Mouse (Mus musculus) macrophage (primary cell): ENCODE results near the gene Mxi1. TPM values are rescaled to one million over a fixed set of nuclear protein-coding genes. Genes with fewer than 3 reads are reported as not detected.
A peak's percentile ranks its signal among the peaks of the same experiment; 100 is the strongest.

Experiments used
- H3K27ac ChIP-seq: fragments of 350-480 bp; formaldehyde crosslinking; 2 replicates; pipeline ENCODE4 v1.9.0; 2021
- H3K36me3 ChIP-seq: fragments of 350-480 bp; formaldehyde crosslinking; 2 replicates; pipeline ENCODE4 v1.9.0; 2021; ENCODE audit errors: inconsistent target
- H3K4me3 ChIP-seq: fragments of 350-480 bp; formaldehyde crosslinking; 2 replicates; pipeline ENCODE4 v1.9.0; 2021; ENCODE audit errors: inconsistent target
- H3K79me2 ChIP-seq: fragments of 350-480 bp; formaldehyde crosslinking; 2 replicates; pipeline ENCODE4 v1.9.0; 2021; ENCODE audit errors: inconsistent target
- WGBS: methylation state at CpG from one replicate; pipeline ENCODE4 v1.1.7; 2026; ENCODE audit warnings: inconsistent platforms; ENCODE audit not compliant: missing documents; 5-methylcytosine and 5-hydroxymethylcytosine counted together
- polyA plus RNA-seq: library from polyadenylated mRNA; stranded (reverse); fragments of 250-400 nt; gene quantifications from 3 replicates; pipeline ENCODE4 v1.2.4, GENCODE M21; 2018; ENCODE audit warnings: inconsistent platforms

Gene Mxi1
- polyA plus RNA-seq, 1 experiment from 2014 or later, result 18.3 TPM

GRCm38 (mm10) chr19:53325578-53326295, 15.4 kb downstream of the Mxi1 start:
- Histone ChIP-seq H3K4me3 (peak overlapping the region; percentile 22; the same call in 1 of the 2 replicates), H3K27ac (peak overlapping the region; percentile 1; the same call in 1 of the 2 replicates), H3K79me2 (peaks cover 27% of the 10 kb centered on the region; the same call in 1 of the 2 replicates), H3K36me3 (no peaks in the 10 kb centered on the region)
- WGBS, result 16% methylated on average over 25 of the region's 27 CpGs

DNA sequence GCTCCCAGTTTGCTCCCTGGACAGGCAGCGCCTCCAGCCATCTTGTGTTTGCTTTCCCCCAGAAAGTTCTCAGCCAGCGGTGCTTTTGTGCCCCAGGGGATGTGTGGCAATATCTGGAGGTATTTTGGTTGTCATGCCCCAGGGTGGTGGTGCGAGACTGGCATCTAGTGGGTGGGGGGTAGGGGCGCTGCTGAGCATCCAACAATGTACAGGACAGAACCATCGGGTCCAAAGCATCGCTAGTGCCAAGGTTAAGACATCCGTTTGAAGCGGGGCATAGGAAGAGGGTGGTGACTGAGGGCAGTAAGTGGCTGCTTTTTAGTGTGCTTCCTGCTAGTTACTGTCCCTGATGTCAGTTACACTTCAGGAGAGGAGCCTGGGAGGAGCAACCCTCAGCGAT, 17.8 kb downstream of the Mxi1 start:
- Histone ChIP-seq H3K4me3 (no peak overlapping the region), H3K27ac (no peak overlapping the region), H3K79me2 (peaks cover 15% of the 10 kb centered on the region; the same call in 1 of the 2 replicates), H3K36me3 (no peaks in the 10 kb centered on the region)
- WGBS, result 34% methylated on average over 9 of the region's 9 CpGs

DNA sequence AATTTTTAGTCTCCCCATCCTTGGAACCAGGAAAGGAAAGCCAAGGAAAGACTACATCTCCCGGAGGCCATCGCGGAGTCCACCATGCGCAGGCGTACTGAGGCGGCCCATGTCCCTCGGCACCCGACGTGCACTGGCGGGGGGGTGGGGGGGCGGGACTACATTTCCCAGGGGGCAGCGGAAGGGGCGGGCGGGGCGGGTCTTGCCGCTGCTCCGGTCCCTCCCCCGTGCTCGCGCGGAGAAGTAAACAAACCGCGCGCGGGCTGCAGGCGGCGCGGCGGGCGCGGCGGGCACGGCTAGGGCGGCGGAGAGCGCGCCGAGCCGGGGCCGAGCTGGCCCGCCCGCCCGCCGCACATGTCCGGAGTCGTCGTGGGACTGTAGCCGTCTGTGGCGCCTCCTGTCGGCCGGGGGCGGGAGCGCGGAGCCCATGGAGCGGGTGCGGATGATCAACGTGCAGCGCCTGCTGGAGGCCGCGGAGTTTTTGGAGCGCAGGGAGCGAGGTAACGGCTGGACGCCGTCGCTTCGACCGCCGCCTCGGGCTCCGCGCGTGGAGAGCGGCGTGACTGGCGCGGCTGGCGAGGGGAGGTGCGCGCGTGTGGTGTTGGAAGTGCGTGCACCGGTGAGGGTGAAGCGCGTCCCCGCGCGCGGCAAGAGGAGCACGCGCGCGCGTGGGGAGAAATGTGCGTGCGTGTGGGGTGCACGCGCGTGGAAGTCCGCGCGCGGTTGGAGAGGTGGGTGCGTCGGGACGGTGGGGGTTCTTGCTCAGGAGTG, 19.1 kb downstream of the Mxi1 start:
- under 1% methylated on average over 82 of the region's 106 CpGs for whole genome bisulfite sequencing
- Histone ChIP-seq H3K27ac (no peak overlapping the region), H3K79me2 (peaks cover 3% of the 10 kb centered on the region; the same call in 1 of the 2 replicates), H3K4me3 (peak overlapping the region; percentile 33), H3K36me3 (no peaks in the 10 kb centered on the region)

DNA sequence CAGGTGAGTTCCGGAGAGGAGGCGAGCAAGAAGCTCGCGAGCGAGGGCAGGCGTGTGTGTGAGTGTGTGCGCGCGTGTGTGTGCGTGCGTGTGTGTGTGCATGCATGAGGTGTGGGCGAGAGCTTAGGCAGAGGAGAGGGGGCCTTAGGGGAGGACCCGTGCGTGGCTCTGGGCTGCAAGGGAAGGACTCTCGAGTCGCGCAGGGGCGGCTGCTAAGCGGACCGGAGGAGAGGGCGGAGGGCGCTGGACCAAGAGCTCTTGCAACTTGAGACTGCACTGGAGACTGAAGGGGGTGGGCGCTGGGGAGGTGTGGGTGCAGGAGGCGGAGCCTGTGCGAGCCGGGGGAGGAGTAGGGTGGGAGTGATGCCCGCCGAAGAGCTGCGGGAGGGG, 19.7 kb downstream of the Mxi1 start:
- Histone ChIP-seq H3K36me3 (no peaks in the 10 kb centered on the region), H3K4me3 (peak overlapping the region; percentile 33), H3K79me2 (no peaks in the 10 kb centered on the region), H3K27ac (no peak overlapping the region)
- WGBS, result 2% methylated on average over 24 of the region's 29 CpGs

DNA sequence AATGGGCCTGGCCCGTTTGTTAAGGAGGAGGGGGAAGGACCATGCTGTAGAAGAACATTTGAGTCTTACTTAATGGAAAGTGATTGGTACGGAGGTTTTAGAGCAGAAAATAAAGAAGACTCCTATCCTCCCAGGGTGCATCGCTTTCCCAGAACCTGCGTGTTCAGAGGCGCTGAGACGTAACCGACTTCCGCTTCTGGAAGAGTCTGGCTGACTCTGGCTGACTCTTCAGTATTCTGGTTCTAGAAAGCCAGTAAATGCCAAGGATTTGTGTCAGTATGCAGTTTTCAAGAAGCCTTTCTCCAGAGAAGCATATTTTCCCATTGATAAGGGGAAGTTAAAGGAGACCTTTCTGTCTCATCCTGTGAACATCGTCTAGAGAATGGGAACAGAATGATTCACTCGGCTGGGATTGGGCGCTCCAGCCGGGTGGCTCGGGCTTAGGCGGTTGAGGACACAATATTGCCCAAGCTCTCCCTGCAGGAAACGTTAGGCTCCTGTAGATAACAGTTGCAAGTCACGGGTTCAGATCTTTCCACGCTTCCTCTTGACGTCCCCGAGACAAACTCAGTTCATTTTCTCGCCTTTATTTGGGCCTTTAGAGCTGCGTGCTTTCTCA, 21.7 kb downstream of the Mxi1 start:
- Histone ChIP-seq H3K27ac (no peak overlapping the region), H3K4me3 (no peak overlapping the region), H3K36me3 (no peaks in the 10 kb centered on the region), H3K79me2 (no peaks in the 10 kb centered on the region; the same call in 1 of the 2 replicates)
- 72% methylated on average over 21 of the region's 21 CpGs for WGBS

DNA sequence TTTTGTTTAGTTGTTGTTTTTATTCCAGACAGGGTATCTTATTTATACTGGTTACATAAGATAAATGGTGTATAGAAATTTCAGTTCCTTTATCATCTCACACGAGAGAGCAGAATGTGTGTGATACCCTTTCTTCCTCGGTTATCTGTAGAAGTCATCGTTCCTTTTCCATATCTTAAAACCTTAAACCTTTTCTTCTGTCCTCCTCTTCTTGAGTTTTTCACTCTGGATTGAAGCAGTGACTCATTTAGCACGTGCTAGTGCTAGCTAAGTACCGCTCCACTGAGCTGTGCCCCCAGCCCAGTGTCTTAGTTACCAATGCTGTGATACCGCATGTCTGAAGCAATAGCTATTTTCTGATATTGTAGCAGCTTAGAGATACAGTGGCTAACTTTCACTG, 23.4 kb downstream of the Mxi1 start:
- H3K36me3 ChIP-seq, result no peaks in the 10 kb centered on the region
- no peaks in the 10 kb centered on the region; the same call in 1 of the 2 replicates for H3K79me2 ChIP-seq
- H3K4me3 ChIP-seq, result no peak overlapping the region
- no peak overlapping the region for H3K27ac ChIP-seq
- WGBS, result 92% methylated on average over 6 of the region's 6 CpGs

DNA sequence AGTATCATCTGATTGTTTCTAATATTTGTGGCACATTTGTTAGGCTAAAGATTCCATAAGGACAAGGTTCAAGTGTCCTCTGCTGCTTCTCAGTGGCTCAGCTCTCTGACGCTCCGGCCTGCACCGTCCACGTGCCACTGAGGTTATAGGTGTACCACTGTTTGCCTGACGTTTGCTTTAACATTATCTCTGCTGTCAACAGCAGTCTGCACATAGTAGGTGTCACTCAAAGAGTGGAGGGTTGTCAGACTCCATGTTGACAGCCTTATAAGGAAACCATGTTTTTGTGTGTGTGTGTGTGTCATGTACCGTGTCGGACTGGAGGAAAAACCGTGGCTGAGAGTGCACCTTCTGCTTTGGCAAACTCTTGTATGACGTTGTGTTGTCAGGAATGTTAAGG, 24.9 kb downstream of the Mxi1 start:
- Histone ChIP-seq H3K4me3 (no peak overlapping the region), H3K79me2 (no peaks in the 10 kb centered on the region; the same call in 1 of the 2 replicates), H3K36me3 (no peaks in the 10 kb centered on the region), H3K27ac (no peak overlapping the region)
- 96% methylated on average over 9 of the region's 9 CpGs for WGBS

- Histone ChIP-seq H3K79me2 (no peaks in the 10 kb centered on the region; the same call in 1 of the 2 replicates), H3K4me3 (no peak overlapping the region), H3K27ac (no peak overlapping the region), H3K36me3 (no peaks in the 10 kb centered on the region)
- 48% methylated on average over 6 of the region's 6 CpGs for WGBS
Measured at GRCm38 (mm10) chr19:53340423-53340822, 30.1 kb downstream of the Mxi1 start.

DNA sequence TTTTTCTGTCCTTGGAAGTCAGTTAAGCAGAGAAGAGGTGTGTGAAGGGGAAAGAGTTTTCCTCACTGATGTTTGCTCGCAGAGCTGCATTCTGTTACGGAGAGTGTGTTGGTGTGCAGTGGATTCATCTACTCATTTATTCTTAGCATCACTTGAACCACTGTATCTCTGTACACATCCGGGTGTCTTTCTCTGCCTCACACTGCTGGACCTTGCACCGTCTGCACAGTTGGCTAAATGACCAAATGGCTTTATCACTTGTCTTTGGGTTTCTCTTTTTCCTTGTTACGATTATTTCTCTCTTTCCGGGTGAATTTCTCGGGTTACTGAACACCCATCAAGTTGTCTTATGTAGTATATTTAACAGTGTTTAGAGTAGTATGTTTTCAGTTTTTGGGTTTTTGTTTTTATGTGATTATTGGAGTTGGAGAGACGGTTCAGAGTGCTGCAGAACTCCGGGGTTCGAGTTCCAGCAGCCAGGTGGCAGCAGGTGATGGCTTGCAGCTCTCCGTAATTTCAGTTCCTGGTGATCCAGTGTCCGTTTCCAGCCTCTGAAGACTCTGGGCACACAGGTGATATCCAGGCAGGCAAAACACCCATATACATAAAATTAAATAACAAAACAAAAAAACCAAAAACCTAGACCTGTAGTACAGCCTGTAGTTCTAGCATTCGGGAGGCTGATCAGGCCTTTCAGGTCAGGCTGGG, 33.0 kb downstream of the Mxi1 start:
- no peaks in the 10 kb centered on the region; the same call in 1 of the 2 replicates for H3K79me2 ChIP-seq
- 95% methylated on average over 13 of the region's 13 CpGs for WGBS
- no peak overlapping the region for H3K4me3 ChIP-seq
- no peak overlapping the region for H3K27ac ChIP-seq
- no peaks in the 10 kb centered on the region for H3K36me3 ChIP-seq

DNA sequence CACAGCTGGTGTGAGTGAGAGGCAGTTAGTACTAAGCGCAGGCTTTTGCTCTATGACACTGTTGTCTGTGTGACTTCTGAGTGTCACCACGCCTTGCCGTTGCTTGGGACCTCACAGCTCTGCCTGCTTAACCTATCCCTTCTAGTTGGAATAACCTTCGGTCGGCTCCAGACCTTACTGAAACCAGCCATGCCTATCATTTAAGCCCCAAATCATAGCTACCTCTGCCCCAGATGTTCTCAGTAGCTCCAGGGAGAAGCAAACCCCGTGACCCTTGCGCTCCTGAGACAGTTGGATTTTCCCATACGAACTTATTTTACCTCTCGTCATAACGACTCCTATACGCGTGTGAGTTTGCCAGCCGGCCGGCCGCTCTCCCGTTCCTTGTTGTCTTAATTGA, 33.7 kb downstream of the Mxi1 start:
- Histone ChIP-seq H3K36me3 (no peaks in the 10 kb centered on the region), H3K27ac (no peak overlapping the region)

GRCm38 (mm10) chr19:53345766-53346165, 35.4 kb downstream of the Mxi1 start:
- 95% methylated on average over 14 of the region's 14 CpGs for WGBS
- Histone ChIP-seq H3K27ac (no peak overlapping the region), H3K36me3 (no peaks in the 10 kb centered on the region), H3K79me2 (no peaks in the 10 kb centered on the region; the same call in 1 of the 2 replicates), H3K4me3 (no peak overlapping the region)

More for the DNA sequence above, 33.7 kb downstream of the Mxi1 start:
- Histone ChIP-seq H3K4me3 (no peak overlapping the region), H3K79me2 (no peaks in the 10 kb centered on the region; the same call in 1 of the 2 replicates)
- 95% methylated on average over 16 of the region's 16 CpGs for WGBS

DNA sequence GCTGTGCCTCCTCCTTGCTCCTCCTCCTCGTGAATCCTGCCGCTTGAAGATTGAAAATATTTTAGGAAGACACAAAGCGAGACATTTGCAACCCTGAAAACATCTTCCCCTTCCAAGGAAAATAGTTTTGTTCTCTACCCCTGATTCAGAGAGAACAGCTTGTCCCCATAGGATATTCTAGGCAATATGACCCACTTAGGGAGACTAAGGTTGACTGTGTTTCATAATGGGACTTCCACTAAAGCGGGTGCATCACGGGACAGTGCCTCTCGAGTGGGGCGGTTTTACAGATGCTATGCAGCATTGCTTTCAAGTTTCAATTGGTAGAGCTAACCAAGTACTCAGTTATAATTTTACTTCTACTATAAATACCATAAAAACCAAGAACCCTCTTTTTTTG, 43.5 kb downstream of the Mxi1 start:
- no peak overlapping the region for H3K27ac ChIP-seq
- 97% methylated on average over 7 of the region's 7 CpGs for WGBS
- H3K36me3 ChIP-seq, result no peaks in the 10 kb centered on the region
- H3K4me3 ChIP-seq, result no peak overlapping the region
- H3K79me2 ChIP-seq, result no peaks in the 10 kb centered on the region

- Histone ChIP-seq H3K79me2 (no peaks in the 10 kb centered on the region), H3K36me3 (no peaks in the 10 kb centered on the region)
Measured at GRCm38 (mm10) chr19:53354271-53355000, 44.1 kb downstream of the Mxi1 start.

GRCm38 (mm10) chr19:53355065-53355464, 44.7 kb downstream of the Mxi1 start:
- WGBS, result 95% methylated on average over 16 of the region's 16 CpGs
- no peaks in the 10 kb centered on the region for H3K36me3 ChIP-seq

More at GRCm38 (mm10) chr19:53354271-53355000, 44.1 kb downstream of the Mxi1 start:
- Histone ChIP-seq H3K27ac (no peak overlapping the region), H3K4me3 (no peak overlapping the region)
- WGBS, result 94% methylated on average over 4 of the region's 7 CpGs

More at GRCm38 (mm10) chr19:53355065-53355464, 44.7 kb downstream of the Mxi1 start:
- H3K27ac ChIP-seq, result no peak overlapping the region
- H3K79me2 ChIP-seq, result no peaks in the 10 kb centered on the region
- no peak overlapping the region for H3K4me3 ChIP-seq
